Mouse (Mus musculus) kidney, adult 18-20 months (tissue): ENCODE measurements around the gene Gtf2i.

ENCODE experiments used
- DNase-seq: peaks from one replicate; pipeline ENCODE4 v3.0.0; 2021

Gene Gtf2i

GRCm38 (mm10) chr5:134321699-134322098, 7.1 kb upstream of the Gtf2i start:
- DNase-seq, result no peak

GRCm38 (mm10) chr5:134318903-134319302, 4.3 kb upstream of the Gtf2i start:
- DNase-seq, result no peak

- DNase-seq, result peak; percentile 40
These were observed 2.2 kb upstream of the Gtf2i start for GRCm38 (mm10) chr5:134316721-134317120.

GRCm38 (mm10) chr5:134315623-134316350, 1.2 kb upstream of the Gtf2i start:
- peak; percentile 68 for DNase-seq

GRCm38 (mm10) chr5:134314068-134314674, 389 bp downstream of the Gtf2i start:
- DNase-seq, result peak; percentile 68

- DNase-seq, result peak; percentile 96
These were observed 1.0 kb downstream of the Gtf2i start for GRCm38 (mm10) chr5:134313451-134314067.

- peak; percentile 44 for DNase-seq
These were observed 1.7 kb downstream of the Gtf2i start for GRCm38 (mm10) chr5:134312691-134313450.

GRCm38 (mm10) chr5:134311894-134312411, 2.6 kb downstream of the Gtf2i start:
- peak; percentile 25 for DNase-seq

GRCm38 (mm10) chr5:134310201-134310600, 4.4 kb downstream of the Gtf2i start:
- DNase-seq, result no peak

GRCm38 (mm10) chr5:134309345-134309744, 5.2 kb downstream of the Gtf2i start:
- DNase-seq, result no peak

GRCm38 (mm10) chr5:134304639-134305038, 9.9 kb downstream of the Gtf2i start:
- no peak for DNase-seq

- DNase-seq, result peak; percentile 52
These were observed 19.1 kb downstream of the Gtf2i start for GRCm38 (mm10) chr5:134295277-134296050.

GRCm38 (mm10) chr5:134294606-134295005, 20.0 kb downstream of the Gtf2i start:
- DNase-seq, result peak; percentile 38

- no peak for DNase-seq
These were observed 23.5 kb downstream of the Gtf2i start for GRCm38 (mm10) chr5:134291096-134291495.

GRCm38 (mm10) chr5:134289935-134290560, 24.5 kb downstream of the Gtf2i start:
- no peak for DNase-seq

- DNase-seq, result no peak
These were observed 26.5 kb downstream of the Gtf2i start for GRCm38 (mm10) chr5:134288071-134288470.

- no peak for DNase-seq
These were observed 29.6 kb downstream of the Gtf2i start for GRCm38 (mm10) chr5:134284921-134285320.

- no peak for DNase-seq
These were observed 32.0 kb downstream of the Gtf2i start for GRCm38 (mm10) chr5:134282603-134283002.

GRCm38 (mm10) chr5:134282076-134282475, 32.5 kb downstream of the Gtf2i start:
- no peak for DNase-seq

- DNase-seq, result no peak
These were observed 35.2 kb downstream of the Gtf2i start for GRCm38 (mm10) chr5:134279371-134279770.

- no peak for DNase-seq
These were observed 37.5 kb downstream of the Gtf2i start for GRCm38 (mm10) chr5:134277109-134277508.

GRCm38 (mm10) chr5:134275556-134275955, 39.0 kb downstream of the Gtf2i start:
- peak; percentile 38 for DNase-seq
